Mouse (Mus musculus) bone marrow, adult 2 months (tissue): ENCODE data around the gene Pilra. TPM values are rescaled to one million over a fixed set of nuclear protein-coding genes. Genes with fewer than 3 reads are reported as not detected.
A peak's percentile ranks its signal among the peaks of the same experiment; 100 is the strongest.

Experiments
- H3K27ac ChIP-seq: fragments of 200-500 bp; 2 replicates; pipeline ENCODE4 v1.5.1; 2012; ENCODE audit warnings: low read depth, mild to moderate bottlenecking, control low read depth, inconsistent platforms, low read length; ENCODE audit not compliant: control insufficient read depth, poor library complexity, insufficient read depth
- H3K4me1 ChIP-seq: fragments of 200-500 bp; 2 replicates; pipeline ENCODE4 v1.6.1; 2011; ENCODE audit warnings: low read length; ENCODE audit not compliant: control insufficient read depth, insufficient read depth
- H3K4me3 ChIP-seq: fragments of 200-500 bp; replicated peaks from 2 replicates; pipeline ENCODE3; 2011; ENCODE audit warnings: mild to moderate bottlenecking, low read depth, low read length, control low read depth; ENCODE audit not compliant: control insufficient read depth
- CTCF ChIP-seq: fragments of 200-500 bp; IDR thresholded peaks from 2 replicates; pipeline ENCODE4 v1.5.1; 2011; ENCODE audit warnings: low read length, control low read depth; ENCODE audit not compliant: control insufficient read depth, insufficient read depth
- POLR2A ChIP-seq: fragments of 200-500 bp; IDR thresholded peaks from 2 replicates; pipeline ENCODE4 v1.6.1; 2011; ENCODE audit warnings: low read depth, mild to moderate bottlenecking, control low read depth, low read length, borderline replicate concordance; ENCODE audit not compliant: control insufficient read depth
- WGBS: fragments of 180-500 bp; shearing (Covaris S2); methylation state at CpG from one replicate; pipeline ENCODE4 v1.1.7; 2018; 5-methylcytosine and 5-hydroxymethylcytosine counted together
- polyA plus RNA-seq: library from polyadenylated mRNA; stranded (reverse); fragments of >200 nt; gene quantifications from 2 replicates; pipeline ENCODE4 v1.2.4, GENCODE M21; 2011; ENCODE audit warnings: low replicate concordance; ENCODE audit not compliant: missing spikeins, insufficient read depth, insufficient read length

Gene Pilra
- polyA plus RNA-seq, 1 experiment: 45.8 TPM

DNA sequence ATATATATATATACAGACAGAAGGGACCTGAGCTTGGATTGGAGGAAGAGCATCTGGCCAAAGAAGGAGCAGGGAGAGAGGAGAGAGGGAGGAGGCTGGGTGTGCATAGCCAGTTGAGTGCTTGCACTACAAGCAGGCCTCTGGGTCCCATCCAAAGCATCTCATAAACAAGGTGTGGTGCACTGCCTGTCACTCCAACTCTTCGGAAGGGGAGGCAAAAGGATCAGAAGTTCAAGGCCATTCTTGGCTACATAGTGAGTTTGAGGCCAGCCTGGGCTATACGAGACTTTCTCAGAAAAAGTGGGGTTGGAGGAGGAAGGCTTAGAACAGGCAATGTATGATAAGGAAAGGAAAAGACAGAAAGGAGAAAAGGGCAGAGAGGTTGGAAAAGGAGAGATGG is 10.1 kb downstream of the Pilra start:
- 68% methylated on average over 2 of the region's 2 CpGs for WGBS
- Histone ChIP-seq H3K4me1 (peaks cover 23% of the 10 kb centered on the region), H3K4me3 (no peak overlapping the region), H3K27ac (0 out of 2 replicates have a peak overlapping the region, but pooled peaks have one; percentile 9)
- TF ChIP-seq CTCF (no peak), POLR2A (no peak)

DNA sequence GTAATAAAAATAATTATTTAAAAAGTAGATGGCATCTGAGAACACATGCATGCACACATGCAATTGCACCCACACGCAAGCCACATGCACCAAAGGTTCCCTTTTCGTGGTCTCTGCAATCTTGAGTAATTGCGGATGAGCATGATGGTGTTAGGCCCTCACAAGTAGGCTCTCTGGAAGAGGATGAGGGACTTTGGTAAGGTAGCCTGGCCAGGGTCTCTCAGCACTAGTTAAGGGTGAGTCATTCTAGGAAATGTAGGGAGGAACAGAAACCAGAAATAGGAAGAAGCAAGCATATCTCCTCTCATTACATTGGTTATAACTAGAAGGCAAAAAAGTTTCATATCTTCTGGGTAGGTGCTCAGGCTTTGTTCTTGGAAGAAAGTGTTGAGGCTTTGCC is 11.1 kb downstream of the Pilra start:
- 25% methylated on average over 3 of the region's 3 CpGs for WGBS
- peaks cover 20% of the 10 kb centered on the region for H3K4me1 ChIP-seq
- no peak overlapping the region; the same call in 1 of the 2 replicates for H3K27ac ChIP-seq
- TF ChIP-seq POLR2A: no peak
- no peak for TF ChIP-seq CTCF
- H3K4me3 ChIP-seq: no peak overlapping the region

DNA sequence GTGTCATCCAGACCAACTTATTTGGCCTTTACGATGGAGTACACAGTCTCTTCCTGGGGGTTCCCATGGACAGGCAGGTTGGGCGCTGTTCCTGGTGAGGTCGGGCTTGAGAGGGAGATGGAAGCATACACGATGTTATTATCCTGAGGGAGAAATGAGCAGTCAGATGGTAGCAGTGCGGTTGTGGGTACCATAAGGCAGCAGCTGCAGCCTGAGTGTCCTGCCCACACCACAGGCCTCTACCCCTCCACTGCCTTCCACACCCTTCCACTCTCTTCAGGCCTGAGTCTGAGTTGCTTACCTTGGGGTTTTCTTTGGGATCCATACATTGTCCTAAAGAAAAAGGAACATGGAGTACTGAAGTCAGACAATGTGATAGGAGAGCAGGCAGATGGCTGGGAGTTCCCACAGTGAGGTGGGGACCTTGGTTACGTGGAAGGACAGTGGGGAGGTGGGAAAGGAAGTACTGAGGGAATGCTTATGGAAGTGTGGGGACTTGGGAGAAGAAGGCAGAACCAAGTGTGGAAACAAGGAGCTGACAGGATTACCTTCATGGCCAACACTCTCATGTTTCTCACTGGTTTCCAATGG is 12.5 kb downstream of the Pilra start:
- Histone ChIP-seq H3K4me3 (no peak overlapping the region), H3K4me1 (peaks cover 17% of the 10 kb centered on the region), H3K27ac (peak overlapping the region; percentile 54; the same call in 1 of the 2 replicates)
- no peak for TF ChIP-seq POLR2A
- TF ChIP-seq CTCF: no peak
- 60% methylated on average over 6 of the region's 6 CpGs for WGBS

DNA sequence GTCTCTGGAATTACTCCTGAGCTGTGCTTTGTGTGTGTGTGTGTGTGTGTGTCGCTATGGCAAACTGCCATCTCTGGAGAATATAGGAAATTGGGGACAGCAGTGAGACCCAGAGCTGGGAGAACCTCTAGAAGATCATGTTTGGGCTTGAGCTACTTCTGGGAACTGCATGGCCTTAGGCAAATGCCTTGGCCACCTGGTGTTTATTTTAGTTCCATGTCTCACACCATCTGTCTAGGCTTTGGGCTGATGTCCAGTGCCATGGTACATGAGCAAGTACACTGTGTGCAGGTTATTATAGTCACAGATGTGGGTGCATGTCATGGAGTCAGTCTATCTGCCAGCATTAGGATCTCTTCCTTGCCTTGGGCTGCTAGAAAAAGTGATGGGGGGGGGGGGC is 13.5 kb downstream of the Pilra start:
- Histone ChIP-seq H3K4me1 (peaks cover 16% of the 10 kb centered on the region), H3K4me3 (no peak overlapping the region), H3K27ac (no peak overlapping the region)
- TF ChIP-seq POLR2A: no peak
- TF ChIP-seq CTCF: no peak
- WGBS: 78% methylated on average over 1 of the region's 1 CpGs

DNA sequence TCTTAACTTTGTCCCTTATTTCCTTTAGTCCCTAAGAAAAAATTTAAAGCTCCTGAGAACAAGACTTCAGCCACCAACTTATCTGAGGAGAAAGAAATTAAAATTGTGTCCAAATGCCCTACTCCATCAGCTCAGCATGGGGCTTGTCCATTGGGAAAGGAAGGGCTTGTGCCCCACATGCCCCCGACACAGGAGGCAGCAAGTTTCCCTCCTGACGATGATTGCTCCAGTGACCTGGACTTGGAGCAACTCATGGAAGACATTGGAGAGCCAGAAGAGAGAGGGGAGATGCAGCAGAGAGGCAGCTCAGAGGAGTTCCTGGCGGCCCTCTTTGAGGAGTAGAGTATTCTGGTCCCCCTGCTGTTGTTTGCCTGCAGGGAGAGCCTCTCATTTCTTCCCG is 14.0 kb downstream of the Pilra start:
- Histone ChIP-seq H3K4me3 (no peak overlapping the region), H3K4me1 (peaks cover 16% of the 10 kb centered on the region), H3K27ac (no peak overlapping the region)
- TF ChIP-seq POLR2A (no peak), CTCF (no peak)
- WGBS: 79% methylated on average over 4 of the region's 4 CpGs

DNA sequence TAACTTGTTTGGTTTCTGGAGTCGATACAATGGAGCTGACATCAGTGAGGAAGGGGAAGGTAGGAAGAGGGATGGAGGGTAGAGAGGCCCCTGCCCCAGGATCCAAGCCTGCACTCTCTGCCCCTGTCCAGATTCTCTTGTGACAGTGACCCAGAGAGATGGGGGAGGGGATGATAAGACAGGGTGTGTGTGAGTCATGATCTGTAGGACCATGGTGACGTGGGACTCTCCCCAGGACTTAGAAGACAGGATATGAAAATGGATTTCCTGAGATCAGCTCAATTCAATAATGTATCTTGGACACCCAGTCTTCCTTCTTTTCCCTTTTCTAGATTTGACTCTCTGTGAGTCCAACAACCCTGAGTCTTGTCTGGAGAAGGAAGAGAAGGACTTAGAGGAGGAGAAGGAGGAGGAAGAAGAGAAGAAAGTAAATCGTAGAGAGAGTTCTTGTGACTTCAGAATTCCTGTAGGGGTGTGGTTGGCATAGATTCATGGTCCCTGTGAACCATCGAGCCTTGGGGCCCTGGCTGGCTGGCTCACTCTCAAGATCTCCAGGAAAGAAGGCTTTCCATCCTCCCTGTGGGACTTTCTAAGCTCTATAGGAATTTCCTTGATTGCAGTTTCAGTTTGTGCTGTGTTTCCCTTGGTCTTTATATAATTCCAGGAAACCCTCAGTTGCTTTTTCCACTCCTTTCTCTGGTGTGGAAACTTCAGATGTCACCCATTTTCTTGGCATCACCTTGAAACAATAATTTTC is 18.4 kb downstream of the Pilra start:
- WGBS: 61% methylated on average over 4 of the region's 4 CpGs
- no peak for TF ChIP-seq CTCF
- no peak for TF ChIP-seq POLR2A
- Histone ChIP-seq H3K4me3 (no peak overlapping the region), H3K4me1 (peaks cover 2% of the 10 kb centered on the region; the same call in 1 of the 2 replicates), H3K27ac (no peak overlapping the region)

DNA sequence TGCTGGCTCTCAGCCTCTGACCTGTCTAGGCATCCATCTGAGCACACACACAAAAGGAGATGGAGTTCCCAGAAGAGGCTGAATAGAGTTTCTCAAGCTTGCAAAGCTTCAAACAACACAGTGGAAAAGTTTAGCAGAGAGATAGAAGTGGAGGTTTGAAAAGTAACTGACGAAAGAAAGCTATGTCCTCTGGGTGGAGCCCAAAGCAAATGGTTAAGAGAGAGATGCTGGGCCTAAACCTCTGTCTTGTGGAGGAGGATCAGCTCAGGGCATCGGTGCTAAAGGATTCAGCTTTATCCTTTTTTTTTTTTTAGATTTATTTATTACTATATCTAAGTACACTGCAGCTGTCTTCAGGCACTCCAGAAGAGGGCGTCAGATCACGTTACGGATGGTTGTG is 27.8 kb downstream of the Pilra start:
- Histone ChIP-seq H3K27ac (no peak overlapping the region), H3K4me1 (no peaks in the 10 kb centered on the region), H3K4me3 (no peak overlapping the region)
- no peak for TF ChIP-seq CTCF
- no peak for TF ChIP-seq POLR2A
- WGBS: 86% methylated on average over 5 of the region's 5 CpGs

DNA sequence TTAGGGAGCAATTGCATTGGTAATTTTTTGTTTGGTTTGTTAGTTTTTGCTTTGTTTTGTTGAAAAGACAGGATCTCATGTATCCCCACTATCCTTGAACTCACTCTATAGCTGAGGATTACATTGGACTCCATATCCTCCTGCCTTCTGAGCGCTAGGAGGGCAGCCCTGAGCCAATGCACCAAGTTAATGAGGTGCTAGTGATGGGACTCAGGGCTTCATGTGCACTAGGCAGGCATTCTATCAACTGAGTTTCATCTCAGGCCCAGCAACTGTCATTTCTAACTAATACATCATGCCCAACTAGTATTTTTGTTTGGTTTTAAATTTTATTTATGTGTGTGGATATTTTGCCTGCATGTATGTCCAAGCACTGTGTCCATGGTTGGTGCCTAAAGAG is 29.9 kb downstream of the Pilra start:
- no peak overlapping the region for H3K27ac ChIP-seq
- 74% methylated on average over 1 of the region's 1 CpGs for WGBS
- TF ChIP-seq CTCF (no peak), POLR2A (no peak)
- H3K4me3 ChIP-seq: no peak overlapping the region
- H3K4me1 ChIP-seq: no peaks in the 10 kb centered on the region
